Mouse (Mus musculus) spleen, postnatal 10 days (tissue): ENCODE measurements at regions not wholly inside any gene's neighbourhood (a gene's known extent, or its start where the extent isn't known, plus 50 kb on each side); places are given as distances from the start of the nearest gene placed in this dataset.
"Not testable (repeated sequence)": the region's sequence is repeated elsewhere in the genome, so short reads cannot be mapped to it uniquely, and the experiment has no call there.

Experiments
- DNase-seq, 2 experiments: peaks; one replicate each; pipeline ENCODE4 v3.0.0; 2021 to 2022; ENCODE audit warnings: low spot score in 2 of 2

DNA sequence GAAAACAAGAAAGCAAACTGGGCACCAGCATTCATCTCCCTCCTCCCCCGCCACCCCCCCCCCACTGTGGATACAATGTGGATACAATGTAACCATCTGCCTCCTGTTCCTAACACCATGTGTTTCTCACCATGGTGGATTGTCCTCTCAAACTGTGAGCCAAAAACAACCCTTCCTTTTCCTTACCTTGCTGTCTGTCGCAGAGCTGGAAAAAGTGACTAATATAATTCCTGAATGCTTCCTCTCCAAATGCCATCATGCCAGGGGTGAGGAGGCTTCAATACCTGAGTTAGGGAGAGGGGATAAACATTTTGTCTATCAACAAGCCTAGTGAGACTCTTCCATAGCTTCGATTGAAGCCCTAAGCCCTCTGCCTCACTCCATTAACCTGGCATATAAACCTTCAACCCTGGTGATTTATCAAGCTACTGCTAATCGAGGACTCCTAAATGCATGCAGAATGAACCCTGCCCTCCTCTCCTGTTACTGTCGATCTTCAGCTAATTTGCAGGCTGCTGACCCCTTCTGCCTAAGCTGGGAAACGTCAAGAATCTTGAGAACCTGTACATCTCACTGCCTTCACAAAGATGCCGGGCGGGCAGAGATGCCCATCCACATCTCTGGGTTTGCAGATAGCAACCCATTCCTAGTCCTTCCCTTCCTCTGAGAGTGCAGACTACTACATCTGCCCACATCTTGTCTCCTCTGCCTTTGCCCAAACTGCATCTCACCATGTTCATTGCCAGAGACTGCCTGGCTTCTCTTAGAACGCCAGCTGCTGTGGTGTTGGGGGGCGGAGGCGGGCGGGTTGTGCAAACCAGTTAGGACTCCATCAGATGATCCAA is 184.3 kb upstream of the Rpl38 start:
- no peak for DNase-seq

DNA sequence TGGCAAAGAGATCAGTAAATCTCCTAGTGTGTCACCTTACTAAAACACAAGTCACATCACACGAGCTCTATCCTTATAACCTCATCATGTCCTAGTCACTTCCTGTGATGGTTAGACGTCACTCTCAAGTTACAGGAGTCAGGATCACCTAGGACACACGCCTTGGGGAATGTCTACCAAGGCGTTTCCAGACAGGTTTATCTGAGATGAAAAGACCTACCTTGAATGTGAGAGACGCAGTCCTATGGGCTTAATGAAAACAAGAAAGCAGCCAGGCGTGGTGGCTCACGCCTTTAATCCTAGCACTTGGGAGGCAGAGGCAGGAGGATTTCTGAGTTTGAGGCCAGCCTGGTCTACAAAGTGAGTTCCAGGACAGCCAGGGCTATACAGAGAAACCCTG is 185.0 kb upstream of the Rpl38 start:
- not testable (repeated sequence) for DNase-seq

DNA sequence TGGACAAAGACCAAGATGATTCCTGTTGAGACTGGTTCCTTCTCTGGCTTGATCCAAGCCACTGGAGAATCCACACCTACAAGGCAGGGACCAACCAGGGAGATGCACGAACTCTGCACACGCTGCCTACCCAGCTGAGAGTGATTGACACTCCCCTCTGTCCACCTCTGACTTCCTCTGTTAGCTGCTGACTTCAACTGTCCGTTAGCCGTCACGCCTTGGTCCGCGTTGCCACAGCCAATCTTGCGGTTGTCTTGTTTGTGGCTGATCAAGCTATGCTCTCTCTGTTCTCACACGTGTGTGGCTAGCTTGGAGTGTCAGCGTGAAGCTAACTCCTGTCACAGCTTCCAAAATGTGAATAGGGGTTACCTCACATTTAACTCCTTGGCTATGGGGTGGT is 186.3 kb upstream of the Rpl38 start:
- DNase-seq, result no peak

DNA sequence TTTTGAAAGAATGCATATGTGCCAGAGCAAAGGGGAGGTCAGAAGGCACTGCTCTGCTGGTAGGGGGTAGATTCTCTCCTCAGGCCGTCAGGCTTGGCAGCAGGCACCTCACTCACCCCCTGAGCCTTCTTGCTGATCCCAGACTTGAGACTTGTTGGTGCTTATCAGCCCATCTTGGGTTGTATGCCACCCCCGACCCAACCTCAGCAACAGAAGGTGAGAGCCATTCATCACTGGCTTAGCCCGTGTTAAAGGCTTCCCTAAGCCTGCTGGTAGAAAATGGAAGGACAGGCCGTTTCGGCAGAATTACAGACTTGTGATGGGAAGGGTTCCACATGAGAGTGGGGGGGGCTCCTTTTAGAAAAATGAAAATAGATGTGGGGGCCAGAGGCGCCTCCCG is 187.3 kb upstream of the Rpl38 start:
- no peak for DNase-seq

DNA sequence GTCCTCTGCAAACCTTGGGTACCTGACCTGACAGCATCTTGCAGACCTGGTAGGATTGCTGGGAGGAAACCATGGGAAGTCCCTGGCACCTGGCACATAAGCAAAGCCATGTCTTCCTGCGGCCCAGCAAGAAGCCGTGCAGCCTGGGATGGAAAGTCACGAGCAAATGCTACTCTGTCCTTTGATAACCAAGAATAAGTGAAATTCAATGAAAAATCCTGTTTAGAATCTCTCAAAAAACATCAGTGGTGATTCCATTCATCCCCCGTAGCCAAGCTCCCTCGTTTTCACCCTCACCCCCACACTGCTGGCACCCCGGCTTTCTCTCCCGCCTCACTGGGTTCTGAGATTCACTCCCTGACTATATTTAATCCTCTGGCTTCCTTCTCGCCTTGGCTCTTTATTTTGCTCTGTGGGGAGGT is 188.2 kb upstream of the Rpl38 start:
- no peak for DNase-seq

DNA sequence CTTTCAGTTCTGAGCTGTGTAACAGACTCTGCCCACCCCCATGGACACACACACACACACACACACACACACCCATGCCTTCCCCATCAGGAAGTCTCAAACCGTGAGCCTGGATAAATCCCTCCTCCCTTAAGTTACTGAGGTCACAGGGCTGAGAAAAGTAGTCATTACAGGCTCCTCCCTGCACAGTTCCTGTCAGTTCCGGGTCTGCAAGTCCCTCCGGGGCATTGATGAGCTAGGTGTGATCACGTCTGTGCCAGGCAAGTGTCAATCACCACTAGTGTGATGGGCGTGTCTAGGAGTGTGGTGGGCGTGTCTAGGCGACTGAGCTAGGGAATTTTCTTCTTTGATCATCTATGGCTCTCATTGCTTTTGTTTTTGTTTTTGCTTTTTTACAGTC is 189.6 kb upstream of the Rpl38 start:
- DNase-seq, result no peak

DNA sequence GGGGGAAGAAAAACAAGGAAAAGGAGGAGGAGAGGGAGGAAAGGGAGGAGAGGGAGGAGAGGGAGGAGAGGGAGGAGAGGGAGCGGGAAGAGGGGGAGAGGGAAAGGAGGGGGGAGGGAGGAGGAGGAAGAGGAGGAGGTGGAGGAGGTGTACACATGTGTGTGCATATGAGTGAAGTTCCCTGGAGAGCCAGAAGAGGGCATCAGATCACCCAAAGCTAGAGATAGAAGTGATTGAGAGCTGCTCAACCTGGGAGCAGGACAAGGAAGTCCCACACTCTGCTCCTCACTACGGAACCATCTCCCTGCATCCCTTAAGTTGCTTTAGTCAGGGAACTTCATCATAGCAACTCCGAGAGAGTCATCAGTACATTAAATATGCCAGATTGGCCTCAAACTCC is 191.0 kb upstream of the Rpl38 start:
- peak in 1 of 2 experiments; percentile 32 for DNase-seq

DNA sequence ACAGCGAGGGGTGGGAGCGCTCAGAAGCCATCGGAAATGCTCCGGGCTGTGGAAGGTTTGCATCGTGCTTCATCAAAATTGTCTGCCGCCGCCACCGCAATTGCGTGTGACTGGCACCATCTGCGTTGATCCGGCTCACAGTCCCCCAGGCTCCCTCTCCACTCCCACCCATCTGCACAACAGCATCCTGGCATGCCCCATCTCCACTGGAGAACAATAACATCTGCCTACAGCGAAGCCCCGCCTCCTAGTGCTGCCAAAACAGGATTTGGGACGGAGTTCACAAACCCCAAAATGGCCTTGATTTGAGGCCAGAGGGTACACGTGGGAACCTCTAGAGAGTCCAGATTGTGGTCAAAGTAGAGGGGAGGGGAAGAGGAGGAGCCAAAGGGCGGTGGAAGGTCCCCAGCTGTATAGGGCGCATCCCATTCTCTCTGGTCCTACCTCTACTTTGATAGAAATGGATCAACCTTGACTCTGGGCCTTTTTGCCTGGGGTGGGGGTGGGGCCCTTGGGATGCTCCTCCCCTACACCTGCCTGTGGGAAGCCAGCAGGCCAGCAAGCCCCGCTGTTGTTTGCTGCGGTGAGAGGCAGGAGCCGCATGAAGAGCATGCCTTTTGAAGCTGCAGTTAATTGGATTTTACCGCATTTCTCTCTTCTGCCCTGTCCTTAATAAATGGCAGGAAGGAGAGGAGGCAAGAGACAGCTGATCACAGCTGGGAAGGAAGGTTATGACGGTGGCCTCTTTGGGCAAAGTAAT is 195.6 kb upstream of the Rpl38 start:
- no peak for DNase-seq

DNA sequence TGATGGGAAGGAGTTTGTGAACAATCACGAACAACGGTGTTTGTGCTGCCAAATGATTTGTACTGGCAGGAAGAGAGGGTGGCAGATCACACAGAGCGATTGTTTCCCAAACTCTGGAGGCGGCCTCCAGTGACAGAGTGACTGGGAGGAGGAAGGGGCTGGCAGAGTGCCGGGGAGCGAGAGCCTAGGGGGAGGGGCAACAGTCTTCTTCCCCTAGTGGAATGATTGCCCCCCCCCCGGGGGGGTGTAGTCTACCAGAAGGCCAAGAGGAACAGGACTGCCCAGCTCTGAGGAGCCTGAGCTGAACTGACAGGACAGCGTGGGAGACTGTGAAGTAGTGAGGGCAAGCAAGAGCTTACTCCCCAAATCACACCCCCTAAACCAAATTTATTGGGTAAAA is 199.9 kb upstream of the Rpl38 start:
- DNase-seq, result peak in 1 of 2 experiments; percentile 58

DNA sequence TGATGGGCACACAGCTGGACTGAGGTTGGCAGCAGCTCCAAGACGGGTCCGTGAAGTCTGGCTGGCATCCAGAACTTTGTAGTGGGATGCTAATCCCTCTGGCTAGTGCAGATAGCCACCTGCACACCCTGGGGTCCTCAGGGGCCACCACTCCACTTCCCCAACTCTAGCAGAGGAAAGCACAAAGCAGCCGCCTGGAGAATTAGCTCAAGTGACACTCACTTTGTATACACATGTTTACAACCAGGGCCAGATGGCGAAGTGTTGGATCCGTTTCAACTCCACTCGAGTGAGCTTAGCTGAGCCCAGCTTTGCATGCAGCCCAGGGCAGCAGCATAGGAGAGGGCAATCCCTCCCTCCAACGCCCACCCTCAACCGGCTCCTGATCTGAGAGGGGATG is 200.5 kb upstream of the Rpl38 start:
- DNase-seq, result no peak

DNA sequence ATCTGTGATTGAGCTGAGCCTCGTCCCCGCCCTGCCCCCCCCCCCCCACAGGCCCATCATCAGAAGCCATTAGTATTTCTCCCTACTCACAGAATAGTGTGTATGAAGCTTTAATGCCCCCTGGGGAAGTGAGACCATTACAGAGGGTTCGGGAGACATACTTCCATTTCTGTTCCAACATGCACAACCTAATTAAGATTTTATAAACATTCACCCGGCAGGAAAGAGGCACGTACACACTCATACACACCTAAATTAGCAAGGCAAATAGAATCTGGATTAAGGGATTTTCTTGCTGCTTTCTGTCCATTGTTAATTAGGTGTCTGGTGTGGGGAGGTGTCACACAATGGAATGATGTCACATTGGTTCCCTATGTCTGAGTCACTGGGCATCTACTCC is 202.8 kb upstream of the Rpl38 start:
- DNase-seq, result no peak

DNA sequence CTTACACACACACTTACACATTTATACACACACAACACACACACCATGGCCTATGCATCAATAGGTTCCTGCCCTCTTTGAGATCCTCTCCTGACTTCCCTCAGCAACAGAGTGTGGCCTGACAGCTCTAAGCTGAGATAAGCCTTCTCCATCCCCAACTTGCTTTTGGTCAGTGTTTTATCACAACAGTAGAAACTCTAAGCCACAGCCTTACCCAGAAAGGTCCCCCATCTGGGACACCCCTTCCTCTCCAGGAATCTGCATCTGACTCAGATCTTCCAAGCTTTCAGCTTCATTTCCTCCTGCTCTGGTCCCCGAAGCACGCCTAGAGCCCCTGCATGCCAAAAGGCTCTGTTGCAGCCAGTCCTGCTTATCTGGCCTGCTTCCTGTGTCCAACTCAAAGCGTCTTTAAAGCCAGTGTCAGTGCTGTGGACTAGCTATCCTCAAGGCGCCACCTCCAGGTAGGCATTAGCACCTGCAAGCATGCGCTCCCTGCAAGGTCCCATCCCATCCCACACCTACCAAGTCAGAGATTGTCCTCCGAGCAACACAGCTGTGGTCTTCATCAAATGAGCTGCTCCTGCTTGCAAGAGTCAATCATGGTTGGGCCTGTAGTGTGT is 205.5 kb upstream of the Rpl38 start:
- peak; percentile 18 to 59 for DNase-seq

DNA sequence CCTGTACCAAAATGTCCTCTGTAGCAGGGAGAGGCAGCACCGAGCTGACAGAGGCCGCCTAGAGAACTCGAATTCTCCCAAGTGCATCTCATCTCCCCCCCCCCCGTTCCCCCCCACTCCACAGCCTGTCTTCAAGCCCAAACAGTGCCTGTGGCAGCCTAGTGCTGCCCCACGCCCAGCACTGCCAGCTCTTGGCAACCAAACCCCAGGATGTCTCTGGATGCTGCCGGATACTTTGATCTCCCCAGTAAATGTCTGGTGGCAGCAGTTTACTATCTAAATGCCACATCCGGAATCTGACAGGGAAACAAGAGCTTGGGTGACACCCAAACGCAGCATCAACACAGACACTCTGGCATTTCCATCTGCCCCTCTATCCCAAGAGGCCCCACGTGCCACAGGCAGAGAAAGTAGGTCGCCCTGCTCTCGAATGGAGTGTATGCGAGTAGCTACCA is 213.4 kb upstream of the Rpl38 start:
- DNase-seq, result no peak

DNA sequence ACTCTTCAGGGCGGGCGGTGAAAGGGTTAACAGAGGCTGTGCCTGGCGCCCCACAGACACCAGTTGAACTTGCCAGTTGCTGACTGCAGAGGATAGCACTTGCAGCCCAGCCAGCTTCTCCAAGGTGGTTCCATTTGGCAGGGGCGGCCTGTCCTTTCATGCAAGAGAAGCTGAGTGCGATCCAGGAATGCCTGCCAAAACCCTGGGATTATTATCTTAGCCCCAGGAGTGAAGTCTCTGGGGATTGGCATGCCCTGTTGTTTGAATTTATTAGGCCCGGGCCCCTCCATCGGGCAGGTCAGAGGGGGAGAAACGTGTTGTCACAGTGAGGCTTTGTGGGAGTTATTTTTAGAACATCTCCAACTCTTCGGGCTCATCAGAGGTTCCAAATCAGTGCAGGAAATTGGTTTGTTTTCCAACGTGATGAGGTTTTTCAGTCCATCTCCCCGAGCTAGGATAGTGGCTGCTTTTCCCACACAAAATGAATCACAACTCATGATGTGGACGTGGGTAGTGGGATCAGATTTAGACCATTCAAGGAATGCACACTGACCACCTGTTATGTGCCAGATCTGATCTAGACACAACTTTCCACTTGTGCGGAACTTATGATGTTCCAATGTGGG is 219.4 kb upstream of the Rpl38 start:
- no peak for DNase-seq

DNA sequence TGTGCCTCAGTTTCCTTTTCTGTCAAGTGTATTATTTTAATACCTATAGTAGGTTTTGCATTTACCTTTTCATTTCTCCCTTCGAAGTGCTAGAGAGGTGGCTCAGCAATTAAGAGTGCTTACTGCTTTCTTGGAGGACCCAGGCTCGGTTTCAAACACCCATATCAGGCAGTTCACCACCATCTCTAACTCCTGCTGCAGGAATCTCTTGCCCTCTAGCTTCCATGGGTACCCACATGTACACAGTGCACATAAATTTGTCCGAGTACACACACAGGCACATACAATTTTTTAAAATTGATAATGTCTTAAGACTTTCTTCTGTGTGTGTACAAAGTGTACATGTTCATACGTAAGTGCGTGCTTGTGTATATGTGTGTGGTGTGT is 220.9 kb upstream of the Rpl38 start:
- DNase-seq, result no peak

DNA sequence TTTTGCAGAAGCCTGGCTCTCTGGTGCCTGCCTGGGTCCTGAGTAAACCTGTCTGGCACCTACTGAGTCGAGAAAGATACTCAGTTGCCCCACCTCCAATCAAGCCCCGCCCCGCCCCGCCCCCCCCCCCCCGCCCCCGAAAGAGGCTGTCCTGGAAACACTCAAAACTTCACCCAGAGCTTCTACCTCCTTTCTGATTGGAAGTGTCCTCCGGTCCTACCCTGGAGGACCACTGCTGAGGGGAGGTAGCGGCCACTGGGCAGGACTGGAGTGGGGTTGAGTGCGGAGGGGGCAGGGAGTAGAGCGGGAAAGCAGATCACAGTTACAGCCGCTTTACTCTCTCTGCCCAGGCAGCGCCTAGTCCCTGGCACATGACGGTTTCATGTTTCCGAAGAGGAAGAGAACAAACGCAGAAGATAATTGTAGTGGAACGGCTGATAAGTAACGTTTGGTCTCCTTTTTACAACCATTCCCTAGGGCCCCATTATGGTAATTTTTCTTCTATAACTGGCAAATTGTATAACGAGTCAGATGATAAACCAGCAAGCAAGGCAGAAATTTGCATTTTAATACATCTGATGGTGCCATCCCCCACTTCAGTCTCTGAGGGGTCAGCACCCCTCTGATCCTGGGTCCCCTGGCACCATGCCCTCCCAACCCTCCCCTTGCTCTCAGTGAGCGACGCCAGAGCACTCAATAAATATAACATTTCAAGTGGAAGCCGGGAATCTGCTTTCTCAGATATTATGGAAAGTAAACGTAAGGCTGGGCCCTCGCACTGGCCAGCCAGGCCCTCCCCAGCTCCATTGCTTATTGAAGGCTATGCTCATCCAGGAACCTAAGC is 221.5 kb upstream of the Rpl38 start:
- DNase-seq, result peak; percentile 49 to 55

DNA sequence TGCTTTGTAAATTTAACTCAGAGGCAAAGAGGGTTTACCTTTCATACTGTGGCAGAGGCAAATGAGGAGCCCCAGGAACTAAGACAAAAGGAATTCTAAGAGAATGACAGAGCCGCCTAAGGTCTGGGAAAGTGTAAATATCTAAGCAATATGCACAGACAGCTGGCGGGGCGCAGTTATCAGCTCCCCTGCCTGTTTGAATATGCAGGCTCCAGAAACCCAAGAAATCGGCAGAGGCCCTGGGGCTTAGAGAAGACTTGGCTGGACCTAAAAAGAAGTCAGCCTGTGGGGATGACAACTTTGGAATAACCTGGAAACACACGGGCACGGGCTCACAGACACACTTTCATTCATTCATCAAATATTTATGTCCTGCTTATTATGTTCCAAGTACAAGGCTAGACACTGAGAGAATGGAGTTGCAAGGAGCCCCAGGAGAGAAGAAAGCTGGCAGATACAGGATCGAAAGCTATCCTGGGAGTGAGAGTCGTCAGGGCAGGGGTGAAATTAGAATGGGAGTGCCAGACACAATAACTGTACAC is 222.2 kb upstream of the Rpl38 start:
- no peak for DNase-seq

DNA sequence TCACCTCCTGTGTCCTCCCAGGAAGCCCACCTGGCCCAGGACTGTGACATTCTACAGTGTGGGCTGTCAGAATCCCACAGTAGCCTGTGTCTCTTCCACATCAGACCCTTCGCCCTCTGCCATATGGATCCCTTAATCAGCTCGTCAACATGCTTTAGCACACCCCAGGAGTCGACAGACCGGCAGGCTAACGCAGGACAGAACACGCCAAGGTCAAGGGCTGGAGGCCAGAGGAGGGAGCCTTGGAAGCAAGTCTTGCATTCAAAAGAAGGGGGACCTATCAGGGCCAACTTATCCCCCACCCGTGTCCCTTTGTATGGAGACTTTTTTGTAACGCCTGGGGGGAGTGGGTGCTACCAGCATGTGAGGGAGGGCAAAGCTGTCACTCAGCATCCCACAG is 224.1 kb upstream of the Rpl38 start:
- DNase-seq, result no peak

DNA sequence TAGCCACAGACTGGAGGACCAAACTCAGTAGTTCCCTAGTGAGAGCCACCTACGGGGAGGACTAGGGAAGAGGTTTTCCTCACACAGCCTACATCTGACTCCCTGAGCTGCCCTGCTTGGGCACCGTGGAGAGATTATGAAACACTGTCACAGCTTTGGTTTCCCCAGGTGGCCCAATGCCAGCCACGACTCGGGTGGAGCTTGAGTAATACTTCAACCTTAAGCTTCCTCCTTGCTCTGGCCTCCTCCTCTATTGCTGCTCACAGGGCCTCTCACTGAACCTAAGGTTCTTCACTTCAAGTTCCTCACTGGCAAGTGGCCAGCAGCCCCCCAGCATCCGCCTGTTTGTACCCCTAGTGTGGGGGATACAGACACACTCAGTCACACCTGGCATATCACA is 224.9 kb upstream of the Rpl38 start:
- peak; percentile 6 to 44 for DNase-seq

DNA sequence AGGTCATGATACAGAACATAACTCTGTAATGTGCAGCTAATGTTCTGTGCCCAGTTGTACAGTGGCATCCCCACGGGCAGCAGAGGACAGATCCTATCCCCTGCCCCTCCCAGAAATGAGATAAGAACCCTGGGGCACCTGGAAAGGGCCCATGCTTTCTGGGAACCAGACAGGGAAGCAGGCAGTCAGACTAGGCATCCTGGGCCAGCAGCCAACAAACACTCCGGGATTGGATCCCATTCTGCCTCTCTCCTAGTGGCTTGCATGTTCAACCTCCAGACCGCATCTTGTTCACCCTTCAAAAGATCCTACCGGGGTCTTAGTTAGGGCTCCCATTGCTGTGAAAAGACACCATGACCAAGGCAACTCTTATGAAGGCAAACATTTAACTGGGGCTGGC is 229.0 kb upstream of the Rpl38 start:
- no peak for DNase-seq

DNA sequence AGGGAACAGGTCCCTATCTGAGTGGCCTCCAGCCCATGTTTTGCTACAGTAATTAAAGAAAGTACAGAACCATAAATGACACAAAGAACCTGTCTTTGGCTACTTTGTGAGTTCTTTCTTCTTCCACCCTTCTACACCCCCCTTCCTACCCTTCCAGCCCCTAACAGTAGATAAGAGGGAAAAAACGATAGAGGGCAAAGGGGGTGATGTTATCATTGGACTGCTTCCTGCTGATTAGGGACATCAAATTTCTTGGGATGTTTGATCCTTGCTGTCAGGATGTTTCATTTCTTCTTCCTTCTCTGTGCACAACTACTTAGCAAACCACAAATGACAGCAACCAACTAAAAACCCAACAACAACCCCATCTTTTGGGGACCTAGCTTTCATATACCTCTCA is 232.5 kb upstream of the Rpl38 start:
- no peak for DNase-seq
